ENCODE assay signal across 8 mouse cellular contexts in the genomic region with DNA sequence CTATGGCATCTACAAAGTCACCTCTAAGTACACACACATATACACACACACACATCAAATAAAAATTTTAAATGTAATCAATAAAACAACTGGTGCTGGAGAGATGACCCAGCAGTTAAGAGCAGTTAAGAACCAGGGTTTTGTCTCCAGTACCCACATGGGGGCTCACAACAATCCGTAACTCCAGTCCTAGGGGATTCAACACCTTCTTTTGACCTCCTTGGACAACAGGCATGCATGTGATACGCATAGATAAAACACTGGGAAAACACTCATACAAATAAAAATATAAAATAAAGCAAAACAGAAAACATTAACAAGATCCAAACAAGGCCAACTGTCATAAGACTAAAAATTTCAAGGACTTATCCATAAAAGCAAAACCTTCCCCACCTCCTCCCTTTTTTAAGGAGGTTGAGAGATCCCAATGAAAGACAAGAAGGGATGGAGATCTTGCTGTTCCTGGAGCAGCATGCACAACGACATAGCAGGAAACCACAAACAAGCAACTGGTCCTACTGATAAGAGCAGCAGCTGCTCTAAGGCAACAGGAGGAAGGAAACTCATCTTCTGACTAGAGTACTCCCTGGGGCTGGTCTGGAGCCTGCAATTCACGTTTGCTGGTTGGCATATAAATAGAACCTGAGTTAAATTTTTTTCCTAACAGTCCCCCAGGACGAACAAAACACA.
A peak's percentile ranks its signal among the peaks of the same experiment; 100 is the strongest.
DNase-seq lines count a peak whose midpoint lies in the region; ATAC-seq lines count a peak whose summit lies in the region.

No protein-coding gene starts in this region.

- H3K4me3 ChIP-seq in heart, embryonic 12.5 days, result no peak overlapping the region
- H3K4me3 ChIP-seq in liver, embryonic 12.5 days, result peak overlapping the region; percentile 12; the same call in 1 of the 2 replicates
- H3K4me3 ChIP-seq in stomach, embryonic 16.5 days (replicated peaks; ENCODE audit: low read length), result no peak overlapping the region

- H3K9ac ChIP-seq in heart, embryonic 12.5 days, result no peak overlapping the region
- H3K9ac ChIP-seq in liver, embryonic 12.5 days, result peak overlapping the region; percentile 64
- H3K9ac ChIP-seq in stomach, embryonic 16.5 days (ENCODE audit: low read length), result no peak overlapping the region

- no peaks in the 10 kb centered on the region for H3K9me3 ChIP-seq in heart, embryonic 12.5 days (replicated peaks)
- no peaks in the 10 kb centered on the region for H3K9me3 ChIP-seq in liver, embryonic 12.5 days (replicated peaks)
- H3K9me3 ChIP-seq in stomach, embryonic 16.5 days (replicated peaks; ENCODE audit: control insufficient read depth, low read length), result no peaks in the 10 kb centered on the region

- no peaks in the 10 kb centered on the region for H3K27me3 ChIP-seq in heart, embryonic 12.5 days (replicated peaks)
- H3K27me3 ChIP-seq in liver, embryonic 12.5 days (replicated peaks), result no peaks in the 10 kb centered on the region
- H3K27me3 ChIP-seq in stomach, embryonic 16.5 days (ENCODE audit: control insufficient read depth, insufficient read depth, low read length), result no peaks in the 10 kb centered on the region

- H3K4me1 ChIP-seq in heart, embryonic 12.5 days (replicated peaks), result peaks cover 75% of the 10 kb centered on the region
- H3K4me1 ChIP-seq in liver, embryonic 12.5 days, result peaks cover 70% of the 10 kb centered on the region
- peaks cover 29% of the 10 kb centered on the region for H3K4me1 ChIP-seq in stomach, embryonic 16.5 days (ENCODE audit: control insufficient read depth, insufficient read depth, low read length)

- intact Hi-C loops in left cerebral cortex, postnatal 25 days (cut with DNase I), result no loop called here

- WGBS in heart, embryonic 12.5 days, result 24% methylated on average over 5 of the region's 5 CpGs
- WGBS in liver, embryonic 12.5 days (ENCODE audit: insufficient replicate concordance), result 16% methylated on average over 5 of the region's 5 CpGs
- 48% methylated on average over 5 of the region's 5 CpGs for WGBS in stomach, embryonic 16.5 days

- peak overlapping the region; percentile 32 for H3K4me2 ChIP-seq in heart, embryonic 12.5 days
- peak overlapping the region; percentile 57 for H3K4me2 ChIP-seq in liver, embryonic 12.5 days
- no peak overlapping the region for H3K4me2 ChIP-seq in stomach, embryonic 16.5 days (ENCODE audit: low read depth, low read length)

- H3K36me3 ChIP-seq in heart, embryonic 12.5 days, result 0 out of 2 replicates have a peak, but pooled peaks cover 3% of the 10 kb centered on the region
- H3K36me3 ChIP-seq in liver, embryonic 12.5 days, result no peaks in the 10 kb centered on the region
- H3K36me3 ChIP-seq in stomach, embryonic 16.5 days (ENCODE audit: control insufficient read depth, insufficient read depth, low read length), result no peaks in the 10 kb centered on the region

- DNase-seq in gastrocnemius, postnatal 25 days, result peak; percentile 19
- no peak for DNase-seq in gastrocnemius, postnatal 4 days (ENCODE audit: low spot score in 2 of 2)
- DNase-seq in left cerebral cortex, postnatal 25 days (ENCODE audit: low spot score in 2 of 2), result no peak
- DNase-seq in testis, postnatal 14 days (ENCODE audit: low spot score), result no peak
- DNase-seq in right cerebral cortex, adult 18-20 months, result no peak

- peak overlapping the region; percentile 90 for H3K27ac ChIP-seq in heart, embryonic 12.5 days (ENCODE audit: poor library complexity, severe bottlenecking)
- H3K27ac ChIP-seq in liver, embryonic 12.5 days, result peak overlapping the region; percentile 86
- no peak overlapping the region for H3K27ac ChIP-seq in stomach, embryonic 16.5 days (ENCODE audit: low read length)

- peak; percentile 89 for ATAC-seq in heart, embryonic 12.5 days (ENCODE audit: insufficient number of reproducible peaks, low FRiP score)
- ATAC-seq in liver, embryonic 12.5 days, result peak; percentile 100
- ATAC-seq in stomach, embryonic 16.5 days (ENCODE audit: insufficient read depth, low FRiP score), result peak; percentile 31; the same call in 1 of the 2 replicates

Comparison
In these comparisons a context has a peak if more than half of its experiments do, and no peak if none do; other contexts are left out.
1. ATAC-seq: peak in every context shown above with its lines; median percentile 100 in liver, embryonic 12.5 days; 89 in heart, embryonic 12.5 days; 31 in stomach, embryonic 16.5 days.